Mouse (Mus musculus) cerebellum, postnatal 36 days (tissue): Measurements from ENCODE around the gene Gm17416.

Experiments used
- DNase-seq, 2 experiments: peaks; one replicate each; pipeline ENCODE4 v3.0.0; 2021 to 2022; ENCODE audit warnings: mixed read lengths in 2 of 2

The Gm17416 gene

DNA sequence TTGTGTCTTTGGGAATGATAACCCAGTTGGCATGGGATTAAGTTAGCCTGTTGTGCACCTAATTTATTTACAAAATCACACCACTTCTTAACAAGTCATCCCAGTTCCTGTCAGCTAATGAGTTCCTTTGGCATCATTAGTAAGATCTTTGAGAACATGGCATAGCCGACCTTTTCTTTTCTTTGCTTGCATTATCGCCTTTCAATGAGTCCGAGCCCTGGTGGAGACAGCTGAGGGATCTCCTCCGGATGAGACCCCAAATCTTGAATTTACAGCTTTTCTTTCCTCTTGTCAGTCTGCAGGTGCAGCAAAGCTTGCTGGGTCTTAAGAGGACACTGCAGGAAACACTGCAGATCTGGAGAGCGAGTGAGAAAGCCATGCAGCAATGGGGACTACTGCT is at the start of gene Gm17416:
Gene Gm17416, plus strand, starts transcription at position 301 of the 400 bp plus-strand sequence.
- DNase-seq, result no peak

DNA sequence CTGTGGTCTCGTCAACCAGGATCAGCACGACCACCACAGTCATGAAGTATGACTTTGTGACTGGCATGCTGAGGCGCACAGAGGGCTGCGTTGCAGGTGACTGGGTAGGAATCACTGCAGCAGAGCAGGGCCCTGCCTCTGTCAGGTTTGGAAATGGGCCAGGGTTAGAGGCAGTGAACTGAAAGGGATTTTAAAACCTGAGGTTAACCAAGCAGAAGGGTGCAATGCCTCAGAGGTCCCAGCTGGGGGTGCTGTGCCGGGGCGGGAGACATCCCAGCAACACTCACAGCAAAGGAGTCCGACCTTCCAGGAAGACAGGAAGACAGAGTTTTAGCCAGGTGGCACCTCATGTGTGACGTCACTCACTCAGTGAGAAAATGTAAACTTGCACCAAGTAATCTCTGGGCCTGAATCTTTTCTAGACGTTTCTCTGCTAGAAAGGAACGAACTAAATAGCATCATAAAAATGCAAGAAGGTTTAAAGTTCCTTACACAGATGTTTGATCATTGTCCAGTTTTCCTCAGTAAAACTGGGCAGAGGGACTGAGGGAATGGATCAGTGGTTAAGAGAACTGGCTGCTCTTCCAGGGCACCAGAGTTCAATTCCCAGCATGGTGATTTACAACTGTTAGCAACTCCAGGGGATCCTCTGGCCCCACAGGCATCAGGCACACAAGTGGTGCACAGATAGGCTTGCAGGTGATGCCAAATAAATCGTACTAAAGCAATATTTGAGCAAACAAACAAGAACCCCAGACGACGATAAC is 29.0 kb upstream of the Gm17416 start, which contains the start of gene Defb29:
Gene Defb29, minus strand, starts transcription at position 155 of the 767 bp plus-strand sequence.
- DNase-seq, result no peak

DNA sequence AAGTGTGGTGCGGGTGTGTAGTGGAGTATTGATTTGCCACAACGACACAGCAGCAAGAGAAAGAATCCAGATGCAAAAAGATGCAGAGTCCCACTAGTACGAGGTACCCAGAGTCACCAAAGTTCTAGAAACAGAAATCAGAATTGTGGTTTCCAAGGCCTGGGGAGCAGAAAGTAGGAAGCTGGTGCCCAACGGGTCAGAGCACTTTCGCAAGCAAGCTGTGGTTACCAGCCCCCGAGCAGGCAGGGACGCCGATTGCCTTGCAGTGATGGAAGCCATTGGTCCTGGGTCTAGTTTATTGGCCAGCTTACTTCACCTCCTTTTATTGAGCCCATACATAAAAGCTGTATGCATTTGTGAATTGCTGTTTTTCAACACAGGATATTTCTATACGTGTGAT is 27.2 kb upstream of the Gm17416 start:
- no peak for DNase-seq

DNA sequence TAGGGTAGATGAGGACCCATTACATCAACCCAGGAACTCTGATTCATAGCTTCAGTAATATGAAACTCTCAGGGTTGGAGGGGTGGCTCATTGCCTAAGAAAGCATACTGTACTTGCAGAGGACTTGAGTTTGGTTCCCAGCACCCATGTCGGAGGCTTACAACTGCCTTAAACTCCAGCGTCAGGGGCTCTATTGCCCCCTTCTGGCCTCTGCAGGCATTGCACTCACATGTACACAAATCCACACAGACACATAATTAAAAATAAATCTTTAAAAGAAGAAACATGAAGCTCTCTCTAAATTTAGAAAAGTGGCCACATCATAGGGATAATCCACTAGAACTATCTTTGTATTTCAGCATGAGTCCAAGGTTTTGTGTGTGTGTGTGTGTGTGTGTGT is 26.2 kb upstream of the Gm17416 start:
- DNase-seq, result no peak

DNA sequence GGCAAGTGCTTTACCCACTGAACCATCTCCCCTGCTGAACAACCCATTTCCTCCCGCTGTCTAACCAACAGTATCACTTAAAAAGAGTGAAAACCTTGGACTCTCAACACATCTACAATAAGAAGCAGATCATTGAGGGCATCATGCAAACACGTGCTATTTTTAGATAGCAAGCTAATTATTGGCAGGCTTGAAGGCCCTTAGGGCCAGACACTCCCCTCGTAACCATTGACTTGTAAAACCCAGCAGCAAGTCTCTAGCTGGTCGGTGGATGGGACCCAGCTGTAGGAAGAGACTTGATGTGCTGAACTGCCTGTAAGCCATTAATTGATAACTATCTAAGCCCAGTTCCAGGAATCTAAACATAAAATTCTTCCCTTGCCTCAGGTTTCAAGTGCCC is 25.7 kb upstream of the Gm17416 start:
- no peak for DNase-seq

DNA sequence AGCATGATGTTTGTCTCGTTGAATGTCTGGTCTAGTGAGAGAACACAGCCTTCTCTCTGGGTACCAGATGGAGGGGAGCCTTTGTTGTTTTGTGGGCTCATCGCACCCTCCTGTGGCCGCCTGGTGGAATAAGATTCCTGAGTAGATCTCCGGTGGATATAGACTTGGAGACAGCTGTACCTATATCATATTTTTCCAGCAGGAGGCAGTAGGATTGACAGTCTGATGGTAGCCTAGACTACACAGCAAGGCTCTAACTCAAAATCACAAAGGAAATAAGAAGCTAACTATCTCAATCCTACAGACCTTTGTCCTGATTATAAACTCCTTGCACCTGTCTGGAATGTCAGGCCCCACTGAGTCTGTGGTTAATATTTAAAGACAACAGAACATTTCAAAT is 24.4 kb upstream of the Gm17416 start:
- peak; percentile 11 to 17 for DNase-seq

DNA sequence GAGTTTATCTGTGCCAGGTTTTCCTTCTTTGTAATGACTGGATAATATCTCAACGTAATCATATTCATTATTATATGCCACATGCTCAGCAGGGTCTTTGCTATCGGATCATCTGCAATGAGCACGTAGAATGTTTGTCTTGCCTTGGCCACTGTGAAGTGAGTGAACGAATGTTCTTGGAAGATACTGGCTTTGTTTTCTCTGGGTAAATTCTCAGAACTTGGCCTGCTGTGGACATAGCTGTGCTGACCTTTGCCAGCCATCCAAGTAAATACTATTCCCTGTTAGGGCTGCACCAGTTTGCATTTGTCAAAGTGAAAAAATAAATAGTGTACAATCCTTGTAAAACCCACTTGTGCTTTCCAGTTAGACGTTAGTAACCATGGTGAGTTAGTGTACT is 21.0 kb upstream of the Gm17416 start:
- no peak for DNase-seq

DNA sequence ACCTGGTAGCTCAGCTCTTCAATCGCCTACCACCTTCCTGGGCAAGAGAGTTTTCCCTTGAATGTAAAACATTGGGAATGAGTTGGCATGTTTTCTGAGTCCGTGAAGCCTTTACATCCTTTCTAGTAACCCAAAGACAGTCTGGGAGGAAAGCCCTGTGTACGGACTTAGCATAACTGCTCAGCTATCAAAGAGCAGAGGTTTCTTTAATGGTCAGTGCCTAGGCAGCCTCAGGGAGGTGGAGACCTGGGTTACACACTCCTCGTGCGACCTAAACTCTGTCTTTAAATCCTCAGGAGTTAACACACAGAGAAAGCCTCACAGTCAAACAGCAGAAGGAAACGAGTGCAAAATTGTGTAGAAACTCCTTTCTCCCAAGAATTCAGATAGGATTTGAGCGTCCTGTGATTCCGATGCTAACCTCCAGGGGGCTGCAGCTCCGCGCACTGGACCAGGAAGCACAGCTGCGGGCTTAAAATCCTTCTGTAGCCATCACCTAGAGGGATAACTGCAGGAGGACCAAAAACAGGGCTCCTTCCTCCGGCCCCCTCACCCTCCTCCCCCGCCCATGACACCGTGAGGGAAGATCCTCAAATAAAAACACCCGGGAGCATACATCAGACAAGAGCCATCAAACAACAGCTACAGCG is 15.2 kb upstream of the Gm17416 start:
- peak; percentile 53 to 57 for DNase-seq

DNA sequence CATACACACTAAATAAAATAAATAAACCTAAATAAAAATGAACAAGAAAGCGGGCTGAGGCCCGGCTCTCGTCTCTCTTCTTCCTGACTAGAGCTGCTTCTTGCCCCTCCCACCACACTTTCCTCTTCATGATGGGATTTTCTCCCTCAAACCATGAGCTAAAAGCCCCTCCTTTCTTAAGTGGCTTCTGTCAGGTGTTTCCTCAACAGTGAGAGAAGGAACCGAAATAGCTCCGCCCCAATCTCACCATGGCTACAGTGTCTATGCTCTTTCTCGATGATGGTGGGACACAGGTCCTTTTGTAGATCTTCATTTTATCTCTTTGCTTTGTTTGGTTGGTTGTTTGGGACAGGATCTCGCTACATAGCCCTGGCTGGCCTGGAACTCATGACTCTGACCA is 12.5 kb upstream of the Gm17416 start:
- DNase-seq, result no peak

DNA sequence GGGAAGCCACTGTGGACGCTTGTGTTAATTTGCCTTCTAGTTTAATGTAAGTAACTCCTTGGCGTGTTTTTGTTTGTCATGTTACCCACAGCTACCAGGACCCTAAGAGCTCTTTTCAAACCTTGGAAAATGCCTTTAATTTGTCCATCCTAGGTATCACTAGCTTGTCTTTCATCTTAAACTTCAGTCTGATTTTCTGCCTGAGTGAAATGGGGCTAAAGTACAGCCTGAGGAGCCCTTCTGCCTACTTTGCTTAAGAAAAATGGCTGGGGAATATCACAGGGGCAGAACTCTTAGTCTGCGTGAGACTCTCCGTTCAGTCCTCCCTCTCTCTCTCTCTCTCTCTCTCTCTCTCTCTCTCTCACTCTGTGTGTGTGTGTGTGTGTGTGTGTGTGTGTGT is 743 bp downstream of the Gm17416 start:
- DNase-seq, result no peak

DNA sequence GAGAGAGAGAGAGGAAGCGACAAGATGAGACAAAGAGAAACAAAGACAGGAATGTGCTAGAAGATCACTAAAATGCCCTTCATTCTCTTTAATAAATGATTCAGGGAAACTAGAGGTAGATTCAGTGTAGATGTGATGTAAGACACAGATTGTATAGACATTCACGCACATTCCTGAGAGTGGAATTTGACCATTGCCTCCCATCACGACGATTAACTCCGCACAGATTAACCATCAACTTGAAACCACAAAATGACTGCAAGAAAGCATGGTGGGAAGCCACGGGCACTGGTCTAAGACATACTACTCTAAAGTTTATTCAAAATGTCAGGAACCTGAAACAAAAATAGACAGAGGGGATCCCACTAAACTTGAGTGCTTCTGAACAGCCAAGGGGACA is 1.2 kb downstream of the Gm17416 start:
- no peak for DNase-seq

DNA sequence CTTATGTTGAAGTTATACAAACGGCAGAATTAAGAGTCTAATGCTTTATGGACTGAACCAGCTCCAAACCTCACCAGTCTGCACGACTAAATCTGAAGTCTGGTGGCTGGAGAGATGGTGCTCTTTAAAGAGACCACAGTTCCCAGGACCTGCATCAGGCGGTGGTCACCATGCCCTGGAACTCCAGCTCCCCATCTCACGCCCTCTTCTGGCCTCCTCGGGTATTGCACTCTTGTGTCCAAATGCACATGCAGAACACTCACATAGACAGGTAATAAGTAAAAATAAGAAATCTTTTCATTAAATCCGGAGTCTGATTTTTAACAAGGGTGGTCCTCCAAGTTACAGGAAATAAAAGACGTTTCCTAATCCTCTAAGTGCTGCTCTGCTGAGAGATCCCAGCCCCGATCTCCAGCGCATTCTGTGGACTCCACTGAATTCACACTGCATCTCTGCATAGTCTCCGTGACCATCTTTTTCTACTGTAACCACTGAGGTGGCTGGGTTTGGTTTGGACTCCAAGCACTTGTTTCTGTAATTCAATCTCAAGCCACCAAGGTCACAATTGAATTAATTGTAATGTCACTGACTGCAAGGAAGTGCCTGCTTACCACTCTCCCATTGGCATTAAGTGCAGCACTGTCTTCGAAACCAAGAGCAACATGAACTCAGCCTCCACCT is 3.1 kb downstream of the Gm17416 start, which contains the start of gene Defb21:
Gene Defb21, plus strand, starts transcription at position 631 of the 681 bp plus-strand sequence.
- DNase-seq, result no peak

DNA sequence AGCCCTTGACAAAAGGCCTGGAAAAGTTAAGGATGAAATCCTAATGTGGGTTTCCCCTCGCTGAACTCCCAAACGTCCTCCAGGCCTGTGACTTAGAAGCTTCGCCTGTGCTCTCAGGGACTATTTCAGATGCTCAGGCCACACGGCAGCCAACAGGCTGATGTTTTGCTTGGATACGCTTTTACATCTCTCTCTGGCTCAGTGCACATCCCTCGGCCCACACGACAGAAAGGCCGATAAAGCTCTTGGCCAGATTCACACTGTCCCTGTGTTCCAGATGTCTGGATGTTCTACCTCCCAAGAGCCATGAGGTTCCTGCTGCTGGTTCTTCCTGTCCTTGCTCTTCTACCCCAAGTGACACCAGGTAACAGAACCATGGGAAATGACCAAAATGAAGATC is 4.3 kb downstream of the Gm17416 start:
- DNase-seq, result no peak

DNA sequence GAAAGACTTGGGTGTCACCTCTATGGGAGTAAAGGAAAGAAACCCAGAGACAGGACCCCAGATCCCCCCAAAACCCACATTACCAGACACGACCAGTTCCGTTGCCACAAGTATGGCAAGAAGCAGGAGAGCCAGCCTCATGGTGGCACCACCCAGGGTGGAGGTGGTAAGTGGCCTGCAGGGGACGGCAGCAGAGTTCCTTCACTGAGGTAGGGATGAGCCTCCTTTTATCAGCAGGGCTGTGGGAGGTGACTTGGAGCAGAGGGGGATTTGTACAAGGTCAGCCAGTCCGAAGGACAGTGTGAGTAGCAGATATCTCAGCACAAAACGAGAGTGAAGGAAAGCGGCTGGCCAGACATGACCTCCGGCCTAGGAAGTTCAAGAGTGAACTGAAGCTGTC is 11.0 kb downstream of the Gm17416 start, which contains the start of gene Defb19:
Gene Defb19, minus strand, starts transcription at position 206 of the 400 bp plus-strand sequence.
- no peak for DNase-seq

DNA sequence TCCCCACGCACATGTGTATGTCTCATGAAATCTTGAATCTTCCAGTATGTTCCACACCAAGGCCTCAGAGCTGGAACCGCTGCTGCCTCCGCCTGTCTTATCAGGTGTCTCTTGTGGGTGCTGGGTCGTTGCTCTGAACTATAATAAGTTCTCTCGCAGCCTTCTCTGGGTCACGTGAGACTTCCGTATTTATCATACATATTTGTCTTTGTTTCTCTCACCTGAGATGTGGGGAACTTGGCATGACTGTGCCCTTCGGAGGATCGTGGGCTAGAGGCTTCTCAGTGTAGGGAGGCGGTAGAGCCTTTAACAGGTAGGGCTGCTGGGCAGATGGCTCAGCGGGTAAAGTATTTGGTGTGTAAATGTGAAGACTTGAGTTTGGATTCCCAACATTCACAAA is 11.5 kb downstream of the Gm17416 start:
- no peak for DNase-seq

DNA sequence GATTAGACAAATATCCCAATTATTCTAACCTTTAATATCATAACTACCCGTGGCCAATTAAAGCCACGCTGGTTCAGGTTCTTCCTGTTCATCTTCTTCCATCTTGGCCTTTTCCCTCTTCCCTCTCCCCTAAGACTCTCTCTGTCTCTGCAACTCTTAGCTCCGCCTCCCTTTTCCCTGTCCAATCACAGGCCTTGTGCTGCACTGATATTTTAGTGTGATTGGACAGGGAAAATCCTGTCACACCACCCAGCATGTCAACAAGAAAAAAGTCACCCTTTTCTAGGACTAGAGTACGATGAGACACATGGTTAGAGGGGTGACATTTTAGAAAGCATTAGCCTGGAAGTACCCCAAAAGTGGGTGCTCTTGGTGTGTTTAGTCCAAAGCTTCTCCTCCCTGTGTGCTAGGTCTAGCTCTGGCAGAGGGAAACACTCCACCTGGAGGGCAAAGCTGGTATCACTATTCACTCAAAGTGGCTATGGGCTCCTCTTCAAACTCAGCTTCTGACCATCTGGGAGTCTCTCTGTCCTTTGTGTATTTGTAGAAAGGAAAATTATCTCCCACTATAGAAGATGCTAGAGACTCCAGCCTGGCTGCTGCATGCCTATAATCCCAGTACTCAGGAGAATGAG is 17.9 kb downstream of the Gm17416 start:
- DNase-seq, result no peak

DNA sequence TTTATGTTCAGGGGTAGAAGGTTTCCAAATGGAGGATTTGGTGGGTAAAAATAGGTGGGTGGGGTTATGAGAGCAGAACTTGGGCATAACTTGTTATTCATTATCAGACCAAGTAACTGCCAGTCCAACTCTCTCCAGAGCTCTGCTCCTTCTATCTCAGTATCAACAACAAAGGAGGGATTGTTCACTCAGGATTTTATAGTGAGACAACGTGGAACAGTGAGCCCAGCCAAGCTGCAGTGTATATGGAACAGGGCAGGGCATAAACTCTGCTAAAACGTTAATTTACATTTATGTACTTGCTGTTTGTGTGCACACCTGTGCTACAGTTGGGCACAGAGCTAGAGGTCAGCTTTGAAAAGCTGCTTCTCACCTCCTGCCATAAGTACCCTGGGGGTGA is 19.3 kb downstream of the Gm17416 start:
- no peak for DNase-seq

DNA sequence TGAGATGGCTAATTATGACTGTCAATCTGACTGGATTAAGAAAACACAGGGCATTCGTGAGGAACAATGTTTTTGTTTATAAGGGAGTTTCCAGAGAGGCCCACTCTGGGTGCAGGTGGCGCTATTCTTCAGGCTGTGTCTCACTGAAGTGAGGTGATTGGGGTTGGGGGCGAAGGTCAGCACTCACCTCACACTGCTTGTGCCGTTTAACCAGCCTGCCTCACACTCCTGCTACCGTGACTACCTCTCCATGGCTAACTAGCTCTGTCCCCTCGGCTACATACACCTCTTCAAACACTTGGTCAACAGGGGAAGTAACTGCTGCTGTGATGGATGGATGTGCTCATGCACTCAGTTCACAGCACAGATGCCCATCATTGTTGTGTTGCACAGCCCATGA is 19.9 kb downstream of the Gm17416 start:
- no peak for DNase-seq

DNA sequence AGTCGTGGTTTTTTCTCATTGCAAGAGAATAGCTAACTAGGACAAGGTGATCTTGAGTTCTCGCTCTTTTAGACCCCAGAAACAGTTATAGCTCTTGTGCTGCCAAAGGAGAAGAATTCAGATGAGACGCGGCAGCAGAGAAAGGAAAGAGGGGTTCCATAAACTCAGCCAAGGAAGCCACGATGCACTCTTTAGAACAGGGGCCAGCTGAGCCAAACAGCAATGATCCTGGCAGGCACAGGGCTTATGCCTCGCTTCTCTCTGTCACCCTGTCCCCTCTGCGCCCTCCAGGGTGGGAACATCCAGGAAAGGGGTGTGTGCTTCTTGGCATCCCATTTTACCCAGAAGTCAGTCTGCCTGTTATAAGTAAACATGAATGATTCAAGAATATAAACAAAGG is 30.2 kb downstream of the Gm17416 start, which contains the start of gene Defb45:
Gene Defb45, minus strand, starts transcription at position 101 of the 400 bp plus-strand sequence.
- DNase-seq, result no peak

DNA sequence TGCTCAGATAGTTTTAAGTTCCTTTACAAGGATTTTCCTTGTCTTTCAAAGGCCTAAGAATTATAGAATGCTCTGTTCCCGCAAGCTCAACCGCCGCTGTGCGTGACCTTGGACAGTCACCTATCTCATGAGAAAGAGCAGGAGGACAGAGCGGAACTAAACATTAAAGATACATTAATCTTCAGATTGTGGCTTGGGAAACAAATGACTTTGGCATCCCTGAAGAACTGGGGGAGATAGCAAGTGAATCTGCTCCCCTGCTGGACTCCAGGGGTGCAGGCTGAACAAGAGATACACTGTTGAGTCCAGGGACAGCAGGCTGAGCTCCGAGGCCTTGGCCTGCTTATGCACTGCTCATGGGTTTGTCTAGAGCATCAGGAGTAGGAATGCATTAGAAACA is 30.9 kb downstream of the Gm17416 start:
- DNase-seq, result no peak

DNA sequence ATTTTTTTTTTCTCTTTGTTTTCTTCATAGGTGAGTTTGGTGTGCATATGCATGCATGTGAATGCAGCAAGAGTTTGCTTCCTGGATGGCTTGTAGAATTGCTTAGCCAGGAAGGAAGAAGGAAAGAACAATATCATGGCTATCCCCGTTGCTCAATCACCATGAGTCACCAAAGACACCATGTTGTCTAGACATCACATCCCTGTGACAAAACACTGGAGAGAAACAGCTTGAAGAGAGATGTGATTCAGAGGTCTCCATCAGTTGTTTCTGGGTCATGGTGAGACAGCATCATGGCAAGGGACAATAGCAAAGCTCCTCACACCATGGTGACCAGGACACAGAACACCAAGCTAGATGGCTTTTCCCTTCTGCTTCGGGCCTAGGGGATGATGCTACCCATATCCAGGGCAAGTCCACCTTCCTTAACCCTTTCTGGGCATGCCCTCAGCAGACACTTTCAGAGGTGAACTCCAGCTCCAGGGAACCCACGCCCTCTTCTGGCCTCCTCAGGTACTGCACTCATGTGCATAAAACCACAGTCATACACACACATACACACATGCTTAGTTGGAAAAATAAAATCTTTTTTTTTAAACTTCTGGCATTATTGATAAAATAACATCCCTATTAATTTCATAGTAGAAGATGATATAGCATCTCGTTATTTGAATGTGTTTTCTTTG is 32.3 kb downstream of the Gm17416 start:
- no peak for DNase-seq

DNA sequence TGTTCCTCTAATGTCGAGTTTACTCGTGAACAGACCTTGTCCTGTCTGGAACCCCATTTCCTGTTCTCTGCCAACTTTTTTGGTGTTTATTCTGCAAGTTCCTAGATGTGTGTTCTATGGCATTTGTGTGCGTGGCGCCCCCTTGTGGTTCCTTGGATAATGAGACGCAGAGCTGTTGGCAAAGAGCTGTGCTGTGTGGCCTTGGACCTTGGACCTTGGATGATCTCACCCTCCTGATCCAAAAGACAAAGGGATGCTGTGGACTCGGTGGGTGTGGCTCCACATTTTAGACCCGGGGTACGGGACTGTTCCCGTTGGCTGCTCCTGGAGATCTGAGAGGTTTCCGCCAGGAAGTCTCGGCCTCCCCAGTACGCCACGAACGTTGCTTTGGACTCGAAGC is 34.9 kb downstream of the Gm17416 start, which contains the start of gene Defb36:
Gene Defb36, plus strand, starts transcription at position 271 of the 400 bp plus-strand sequence.
- peak; percentile 10 to 23 for DNase-seq
